Mouse (Mus musculus) embryo, embryonic 10 days (tissue): ENCODE results near the gene Kdm5a.

ENCODE experiments used
- DNase-seq: peaks from one replicate; pipeline ENCODE4 v3.0.0-alpha.2; 2015; ENCODE audit warnings: low spot score

Kdm5a gene

GRCm38 (mm10) chr6:120442171-120442749, 78.3 kb downstream of the Kdm5a start:
- no peak for DNase-seq

GRCm38 (mm10) chr6:120443363-120444355, 79.7 kb downstream of the Kdm5a start:
- DNase-seq, result no peak

DNA sequence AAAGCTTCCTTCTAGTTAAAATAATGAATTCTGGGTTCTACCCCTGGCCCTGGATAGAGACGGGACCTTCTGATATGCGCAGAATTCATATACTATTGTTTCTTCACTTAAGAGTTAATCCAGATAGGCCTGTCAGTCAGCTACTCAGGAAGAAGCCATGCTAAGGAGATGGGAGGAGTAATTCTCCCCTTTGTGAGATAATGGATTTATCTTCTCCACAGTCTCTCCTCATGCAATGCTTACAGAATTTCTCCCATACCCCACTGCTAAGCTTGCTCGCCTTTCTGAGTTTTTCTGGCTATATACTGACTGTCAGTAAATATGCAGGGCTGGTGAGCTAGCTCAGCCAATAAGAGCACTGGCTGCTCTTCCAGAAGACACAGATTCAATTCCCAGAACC, 86.3 kb downstream of the Kdm5a start:
- DNase-seq, result no peak

DNA sequence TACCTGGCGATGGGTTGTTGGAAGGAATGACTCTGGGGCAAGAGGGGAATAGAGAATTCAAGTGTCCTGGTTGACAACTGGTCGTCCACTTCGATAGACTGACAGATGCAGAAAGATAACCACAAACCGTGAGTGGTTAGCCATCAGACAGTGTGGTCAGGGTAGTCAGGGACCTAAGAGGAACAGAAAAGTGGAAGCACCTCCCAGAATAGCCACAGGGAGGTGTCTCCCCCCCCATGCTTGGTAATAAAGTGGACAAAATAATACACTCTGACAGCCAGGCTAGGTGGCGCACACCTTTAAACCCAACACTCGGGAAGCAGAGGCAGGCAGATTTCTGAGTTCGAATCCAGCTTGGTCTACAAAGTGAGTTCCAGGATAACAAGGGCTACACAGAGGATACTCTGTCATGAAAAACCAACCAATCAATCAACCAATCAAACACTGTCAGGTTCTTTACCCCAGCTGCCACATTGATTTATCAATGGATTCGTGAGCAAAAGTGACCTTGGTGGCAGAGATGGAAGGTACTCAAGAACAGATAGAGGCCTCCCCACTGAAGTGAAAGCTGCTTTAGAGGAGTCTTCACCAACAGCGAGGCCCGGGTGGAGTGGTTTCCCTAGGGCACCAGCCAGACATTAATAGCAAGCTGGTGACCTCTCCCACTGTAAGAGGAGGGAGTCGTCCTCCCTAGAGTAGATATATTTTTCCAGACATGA, 88.6 kb downstream of the Kdm5a start:
- DNase-seq, result no peak

- no peak for DNase-seq
Measured at GRCm38 (mm10) chr6:120453103-120453445, 89.2 kb downstream of the Kdm5a start.

GRCm38 (mm10) chr6:120453556-120453955, 89.6 kb downstream of the Kdm5a start:
- no peak for DNase-seq

GRCm38 (mm10) chr6:120454627-120455077, 90.7 kb downstream of the Kdm5a start:
- no peak for DNase-seq

- DNase-seq, result no peak
Measured at GRCm38 (mm10) chr6:120457074-120457473, 93.2 kb downstream of the Kdm5a start.

GRCm38 (mm10) chr6:120457751-120458150, 93.8 kb downstream of the Kdm5a start:
- DNase-seq, result no peak

- DNase-seq, result no peak
Measured at GRCm38 (mm10) chr6:120461217-120461616, 97.3 kb downstream of the Kdm5a start.

DNA sequence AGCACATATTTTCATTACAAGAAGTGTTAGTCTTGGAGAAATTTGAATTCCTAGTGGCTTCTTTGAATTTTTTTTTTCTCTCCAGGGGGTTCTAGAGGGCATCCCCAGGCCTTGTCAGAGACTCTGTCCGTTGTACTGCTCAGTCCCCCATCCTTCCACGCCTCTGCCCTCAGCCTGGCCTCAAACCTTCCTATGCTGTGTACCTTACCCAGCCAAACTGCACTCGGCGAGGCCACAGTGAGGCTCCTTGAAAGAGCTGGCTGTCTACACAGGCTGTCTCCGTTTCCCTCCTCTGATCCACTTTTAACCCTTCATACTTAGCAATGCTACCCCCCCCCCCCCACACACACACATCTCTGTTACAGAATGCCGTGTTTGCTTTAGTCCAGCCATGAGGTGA, 98.3 kb downstream of the Kdm5a start:
- DNase-seq, result no peak

DNA sequence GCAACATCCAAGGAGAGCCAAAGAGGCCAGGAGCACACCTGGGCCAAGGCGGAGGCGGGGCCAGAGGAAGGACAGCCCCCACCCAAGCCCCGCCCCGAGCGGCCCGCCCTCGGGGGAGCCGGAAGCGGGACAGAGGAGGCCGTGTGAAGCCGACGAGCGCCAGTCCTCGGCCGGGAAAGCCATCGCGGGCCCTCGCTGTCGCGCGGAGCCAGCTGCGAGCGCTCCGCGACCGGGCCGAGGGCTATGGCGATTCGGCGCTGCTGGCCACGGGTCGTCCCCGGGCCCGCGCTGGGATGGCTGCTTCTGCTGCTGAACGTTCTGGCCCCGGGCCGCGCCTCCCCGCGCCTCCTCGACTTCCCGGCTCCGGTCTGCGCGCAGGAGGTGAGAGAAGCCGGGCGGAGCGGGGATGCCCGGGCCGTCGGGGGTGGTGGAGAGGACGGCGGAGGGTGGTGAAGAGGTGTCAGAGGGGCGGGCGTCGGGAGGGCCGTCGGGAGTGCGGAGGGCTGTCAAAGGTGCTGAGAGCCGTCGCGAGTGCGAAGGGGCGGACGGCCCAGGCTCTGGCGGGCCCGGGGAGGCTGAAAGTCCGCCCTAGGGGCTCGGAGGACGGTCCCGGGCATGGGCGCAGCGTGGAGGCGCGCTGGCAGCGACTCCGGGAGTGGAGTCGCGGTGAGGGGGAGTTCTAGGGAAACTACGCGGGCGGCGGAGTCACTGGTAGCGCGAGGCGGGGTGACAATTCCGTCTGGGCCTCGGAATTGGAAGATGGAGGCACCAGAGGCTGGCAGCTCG, 99.4 kb downstream of the Kdm5a start, which contains the start of gene Il17ra:
Gene Il17ra, plus strand, starts transcription at position 162 of the 786 bp plus-strand sequence.
- DNase-seq, result peak; percentile 55

DNA sequence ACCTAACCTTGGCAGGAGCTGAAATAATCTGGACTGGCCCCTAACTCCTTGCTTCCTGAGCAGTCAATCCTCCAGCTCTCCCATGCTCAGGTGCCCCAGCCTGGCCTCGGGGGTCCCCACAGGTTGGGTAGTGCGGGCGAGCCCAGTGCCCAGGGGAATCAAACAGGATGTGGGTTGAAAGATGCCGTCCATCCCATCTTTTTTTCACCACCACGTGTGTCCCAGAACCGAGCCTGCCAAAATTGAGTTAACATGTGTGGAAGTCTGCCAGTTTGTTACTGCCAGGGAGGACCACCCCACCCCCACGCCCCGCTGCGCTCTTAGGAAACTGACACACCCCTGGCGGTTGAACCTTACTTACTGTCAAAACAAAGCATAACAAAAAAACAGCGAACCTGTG, 100.0 kb downstream of the Kdm5a start:
- no peak for DNase-seq

DNA sequence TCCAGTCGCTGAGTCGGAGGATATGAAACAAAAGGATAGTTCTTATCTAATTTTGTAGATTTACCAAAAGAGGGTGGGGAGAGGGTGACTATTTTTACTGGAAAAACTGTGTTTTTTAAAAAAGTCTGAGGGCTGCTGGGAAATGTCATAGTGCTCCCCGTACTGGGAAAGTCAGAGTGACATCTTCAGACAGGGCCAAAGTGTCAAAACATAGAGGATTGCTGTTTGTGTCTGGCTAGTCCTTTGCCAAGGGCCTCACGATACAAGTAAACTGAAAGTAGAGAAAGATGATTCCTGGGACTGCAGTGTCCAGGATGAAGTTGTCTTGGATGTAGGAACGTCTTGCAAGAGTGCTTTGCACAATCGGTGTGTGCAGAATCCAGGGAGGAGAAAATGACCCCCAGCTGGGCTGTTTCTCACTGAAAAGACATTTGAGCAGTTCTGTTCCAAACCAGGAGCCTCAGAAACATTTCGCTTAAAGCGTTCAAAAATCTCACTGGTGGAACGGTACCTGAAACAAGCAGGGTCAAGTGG, 100.5 kb downstream of the Kdm5a start:
- no peak for DNase-seq

GRCm38 (mm10) chr6:120465393-120465792, 101.5 kb downstream of the Kdm5a start:
- DNase-seq, result no peak

- DNase-seq, result no peak
Measured at GRCm38 (mm10) chr6:120466609-120467329, 102.8 kb downstream of the Kdm5a start.

DNA sequence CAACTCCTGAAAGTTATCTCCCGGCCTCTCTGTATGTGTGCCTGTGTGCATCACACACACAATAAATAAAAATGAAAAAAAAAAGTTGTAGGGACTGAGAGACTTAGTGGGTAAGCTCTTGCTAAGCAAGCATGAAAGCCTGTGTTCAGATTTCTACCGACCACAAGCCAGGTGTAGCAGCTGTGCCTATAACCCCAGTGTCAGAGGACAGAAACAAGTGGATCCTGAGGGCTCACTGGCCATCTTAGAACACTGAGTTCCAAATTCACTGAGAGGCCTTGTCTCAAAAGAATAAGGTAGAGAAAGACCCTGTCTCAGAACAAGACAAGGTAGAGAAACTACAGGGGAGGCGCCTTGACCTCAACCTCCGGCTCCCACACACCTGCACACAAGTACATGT, 104.3 kb downstream of the Kdm5a start:
- DNase-seq, result no peak

GRCm38 (mm10) chr6:120469268-120469667, 105.3 kb downstream of the Kdm5a start:
- DNase-seq, result no peak

GRCm38 (mm10) chr6:120469770-120470169, 105.8 kb downstream of the Kdm5a start:
- no peak for DNase-seq

GRCm38 (mm10) chr6:120470666-120471065, 106.7 kb downstream of the Kdm5a start:
- DNase-seq, result no peak

DNA sequence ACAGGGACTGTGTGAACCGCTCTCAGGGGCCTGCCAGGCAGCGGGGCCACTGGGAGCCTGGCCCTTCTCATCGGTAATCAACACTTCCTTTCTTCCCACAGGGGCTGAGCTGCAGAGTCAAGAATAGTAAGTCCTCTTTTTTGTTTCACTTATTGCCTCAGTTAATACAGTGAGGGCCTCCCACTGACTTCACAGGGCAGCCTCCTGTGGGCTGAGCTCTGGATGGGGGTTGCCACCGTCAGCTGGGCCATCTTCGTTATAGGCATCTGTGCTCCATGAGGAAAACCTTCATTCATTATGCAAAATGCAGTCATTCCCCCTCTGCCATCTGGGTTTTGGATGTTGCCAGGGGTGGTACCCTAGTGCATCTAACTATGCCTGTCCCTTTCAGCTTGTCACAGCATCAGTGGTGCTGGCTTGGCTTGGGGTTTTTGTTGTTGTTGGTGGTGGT, 108.1 kb downstream of the Kdm5a start:
- DNase-seq, result peak; percentile 25
